Mouse (Mus musculus) bone marrow macrophage, adult 2 months (primary cell): ENCODE data around the gene Tpmt. TPM values are rescaled to one million over a fixed set of nuclear protein-coding genes. Genes with fewer than 3 reads are reported as not detected.

ENCODE experiments used
- H3K27ac ChIP-seq: 2 replicates; pipeline ENCODE4 v1.5.1; 2012; ENCODE audit warnings: low read depth, low read length; ENCODE audit not compliant: insufficient read depth
- H3K4me1 ChIP-seq: 2 replicates; pipeline ENCODE4 v1.6.1; 2012; ENCODE audit warnings: low read length; ENCODE audit not compliant: control insufficient read depth, insufficient read depth
- H3K4me3 ChIP-seq: 2 replicates; pipeline ENCODE4 v1.5.1; 2012; ENCODE audit warnings: mild to moderate bottlenecking, low read length, moderate library complexity; ENCODE audit not compliant: insufficient read depth
- CTCF ChIP-seq: IDR thresholded peaks from 2 replicates; pipeline ENCODE4 v1.5.1; 2012; ENCODE audit warnings: low read depth, mild to moderate bottlenecking, low read length, moderate library complexity
- POLR2A ChIP-seq: IDR thresholded peaks from 2 replicates; pipeline ENCODE4 v1.6.1; 2012; ENCODE audit warnings: mild to moderate bottlenecking, low read depth, low read length, borderline replicate concordance
- polyA plus RNA-seq: library from polyadenylated mRNA; stranded (reverse); fragments of >200 nt; gene quantifications from 2 replicates; pipeline ENCODE4 v1.2.4, GENCODE M21; 2012; ENCODE audit not compliant: missing spikeins, insufficient read depth, insufficient read length

Tpmt gene
- polyA plus RNA-seq, 1 experiment, result 6.2 TPM

DNA sequence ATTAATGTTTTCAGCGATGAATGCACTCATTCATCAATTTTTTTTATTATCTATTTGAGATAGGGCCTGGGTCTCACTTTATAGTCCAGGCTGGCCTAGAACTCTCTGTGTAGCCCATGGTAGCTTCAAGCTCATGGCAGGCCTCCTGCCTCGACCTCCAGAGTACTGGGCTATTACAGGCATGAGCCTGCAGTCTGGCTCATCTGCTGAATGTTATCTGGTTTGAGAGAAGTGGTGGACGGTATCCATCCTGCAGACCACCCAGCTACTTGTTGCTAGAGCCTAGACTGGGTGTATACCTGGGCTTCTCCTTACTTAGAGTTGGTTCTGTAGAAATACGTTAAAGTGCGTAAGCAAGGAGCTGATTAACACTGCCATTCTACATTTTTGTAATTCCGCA lies 22.5 kb upstream of the Tpmt start:
- TF ChIP-seq POLR2A, result no peak
- TF ChIP-seq CTCF, result no peak
- Histone ChIP-seq H3K4me3 (no peak overlapping the region), H3K27ac (no peak overlapping the region), H3K4me1 (no peaks in the 10 kb centered on the region)

DNA sequence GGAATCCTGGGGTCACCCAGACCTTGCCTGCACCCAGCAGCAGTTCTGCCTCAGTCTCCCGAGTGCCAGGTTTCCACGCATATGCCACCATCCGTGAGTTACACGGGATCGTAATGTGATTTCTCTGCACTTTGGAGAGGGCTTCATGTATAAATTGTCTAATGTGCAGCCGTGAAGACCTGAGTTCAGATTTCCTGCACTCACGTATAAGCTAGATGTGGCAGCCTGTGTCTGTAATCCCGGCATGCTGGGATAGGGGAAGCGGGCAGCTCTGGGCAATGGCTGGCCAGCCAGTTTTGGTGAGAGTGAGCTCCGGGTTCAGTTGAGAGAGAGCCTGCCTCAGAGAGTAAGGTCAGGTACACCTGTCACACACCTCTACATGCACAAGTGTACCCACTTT lies 22.0 kb upstream of the Tpmt start:
- no peak overlapping the region for H3K4me3 ChIP-seq
- H3K27ac ChIP-seq, result no peak overlapping the region
- H3K4me1 ChIP-seq, result no peaks in the 10 kb centered on the region
- TF ChIP-seq CTCF (no peak), POLR2A (no peak)

DNA sequence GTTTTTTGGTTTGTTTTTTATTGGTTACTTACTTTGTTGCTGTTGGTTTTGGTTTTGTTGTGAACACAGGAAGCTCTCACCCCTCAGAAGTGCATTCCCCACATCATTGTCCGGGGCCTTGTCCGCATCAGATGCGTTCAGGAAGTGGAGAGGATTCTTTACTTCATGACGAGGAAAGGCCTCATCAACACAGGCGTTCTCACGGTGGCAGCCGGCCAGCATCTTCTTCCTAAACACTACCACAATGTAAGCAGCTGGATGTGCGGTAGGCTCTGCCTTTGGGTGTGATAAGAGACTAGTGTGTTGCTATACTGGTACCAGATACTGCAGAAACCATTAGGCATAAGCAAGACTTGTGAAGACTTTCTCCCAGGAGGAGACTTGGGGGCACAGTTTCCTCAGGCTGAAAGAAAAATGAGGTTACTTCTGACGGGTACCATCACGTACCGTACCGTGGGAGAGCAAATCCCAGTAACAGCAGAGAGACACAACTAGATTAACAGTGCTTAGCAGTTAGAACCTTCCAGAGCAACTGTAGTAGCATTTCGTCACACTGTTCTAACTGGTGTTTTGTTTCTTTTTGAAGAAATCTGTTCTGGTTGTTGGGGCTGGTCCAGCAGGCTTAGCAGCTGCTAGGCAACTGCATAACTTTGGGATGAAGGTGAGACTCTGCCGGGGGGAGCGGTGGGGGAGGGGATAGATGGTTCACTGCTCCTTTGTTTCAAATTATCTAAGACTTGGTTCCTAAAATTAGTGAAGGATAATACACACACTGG lies 19.6 kb upstream of the Tpmt start:
- Histone ChIP-seq H3K4me3 (no peak overlapping the region), H3K4me1 (no peaks in the 10 kb centered on the region), H3K27ac (no peak overlapping the region)
- TF ChIP-seq POLR2A (no peak), CTCF (no peak)

DNA sequence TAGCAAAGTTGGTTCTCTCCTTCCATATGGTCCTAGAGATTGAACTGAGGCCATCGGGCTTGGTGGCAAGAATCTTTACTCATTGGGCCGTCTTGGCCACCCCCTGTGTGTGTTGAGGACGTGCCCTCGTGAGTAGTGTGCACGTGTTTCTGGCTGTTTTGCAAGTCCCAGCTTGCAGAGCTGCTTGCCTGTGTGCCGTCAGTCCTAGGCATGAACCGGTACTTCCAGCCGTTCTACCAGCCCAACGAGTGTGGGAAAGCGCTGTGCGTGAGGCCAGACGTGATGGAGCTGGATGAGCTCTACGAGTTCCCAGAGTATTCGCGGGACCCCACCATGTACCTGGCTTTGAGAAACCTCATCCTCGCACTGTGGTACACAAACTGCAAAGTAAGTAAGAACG lies 18.2 kb upstream of the Tpmt start:
- Histone ChIP-seq H3K4me3 (no peak overlapping the region), H3K4me1 (no peaks in the 10 kb centered on the region), H3K27ac (no peak overlapping the region)
- no peak for TF ChIP-seq CTCF
- no peak for TF ChIP-seq POLR2A

DNA sequence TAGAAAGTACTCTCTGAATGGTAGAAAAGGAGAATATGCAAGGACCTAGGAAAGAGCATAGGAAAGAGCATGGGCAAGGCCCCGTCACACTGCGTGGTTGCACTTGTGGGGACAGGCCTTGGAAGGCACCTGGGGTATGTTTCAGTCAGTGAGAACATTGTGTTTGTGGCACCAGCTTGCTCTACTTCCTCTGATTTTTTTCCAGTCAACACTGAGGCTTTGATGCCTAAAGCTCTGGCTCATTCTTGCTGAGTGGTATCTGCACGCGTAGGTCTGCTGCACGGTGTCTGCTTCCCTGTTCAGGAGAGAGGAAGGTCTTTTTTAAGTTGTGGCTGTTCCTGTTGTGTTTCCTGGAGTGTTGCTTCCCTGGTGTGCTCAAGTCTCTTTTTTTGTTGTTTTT lies 12.2 kb upstream of the Tpmt start:
- no peak overlapping the region for H3K27ac ChIP-seq
- peaks cover 11% of the 10 kb centered on the region for H3K4me1 ChIP-seq
- no peak overlapping the region for H3K4me3 ChIP-seq
- no peak for TF ChIP-seq CTCF
- TF ChIP-seq POLR2A, result no peak

DNA sequence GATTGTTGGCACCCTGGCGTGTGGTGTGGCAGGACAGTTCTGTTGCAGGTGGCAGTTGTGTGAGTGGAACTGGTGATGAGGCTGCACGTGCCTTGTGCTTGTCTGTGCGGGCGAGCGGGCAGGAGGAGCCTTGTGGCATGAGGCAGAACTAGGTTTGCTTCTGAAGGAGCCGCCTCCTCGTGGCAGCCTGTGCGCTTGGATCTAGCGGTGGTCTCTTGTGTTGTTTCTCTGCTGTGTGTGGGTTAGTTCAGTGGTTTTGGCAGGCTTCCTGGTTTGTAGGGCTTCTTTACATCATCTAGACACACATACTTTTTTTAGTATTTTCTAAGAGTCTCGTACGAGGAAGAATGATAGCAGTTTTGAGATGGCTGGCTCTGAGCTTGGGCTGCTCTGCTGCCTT lies 11.6 kb upstream of the Tpmt start:
- H3K4me3 ChIP-seq, result no peak overlapping the region
- no peak overlapping the region for H3K27ac ChIP-seq
- H3K4me1 ChIP-seq, result peaks cover 11% of the 10 kb centered on the region
- no peak for TF ChIP-seq POLR2A
- TF ChIP-seq CTCF, result no peak

DNA sequence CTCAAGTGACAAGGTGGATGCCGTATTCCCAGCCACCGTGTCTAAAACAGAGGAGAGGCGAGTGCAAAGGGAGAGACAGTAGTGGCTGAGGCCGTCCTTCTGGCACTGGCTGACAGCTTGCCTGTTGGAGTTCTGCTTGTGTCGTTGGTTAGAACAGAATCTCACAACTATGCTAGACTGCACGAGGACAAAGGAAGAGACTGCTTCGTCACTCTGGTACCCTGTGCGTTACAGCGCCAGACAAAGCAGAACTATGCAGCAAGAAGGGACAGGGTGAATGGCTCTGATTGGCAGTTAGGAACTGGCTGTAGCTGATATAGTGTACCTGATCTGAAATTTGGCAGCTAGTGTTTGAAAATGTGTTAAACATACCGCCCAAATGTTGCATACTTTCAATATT lies 9.4 kb upstream of the Tpmt start:
- Histone ChIP-seq H3K4me3 (no peak overlapping the region), H3K27ac (no peak overlapping the region), H3K4me1 (peaks cover 11% of the 10 kb centered on the region)
- TF ChIP-seq POLR2A (no peak), CTCF (no peak)

DNA sequence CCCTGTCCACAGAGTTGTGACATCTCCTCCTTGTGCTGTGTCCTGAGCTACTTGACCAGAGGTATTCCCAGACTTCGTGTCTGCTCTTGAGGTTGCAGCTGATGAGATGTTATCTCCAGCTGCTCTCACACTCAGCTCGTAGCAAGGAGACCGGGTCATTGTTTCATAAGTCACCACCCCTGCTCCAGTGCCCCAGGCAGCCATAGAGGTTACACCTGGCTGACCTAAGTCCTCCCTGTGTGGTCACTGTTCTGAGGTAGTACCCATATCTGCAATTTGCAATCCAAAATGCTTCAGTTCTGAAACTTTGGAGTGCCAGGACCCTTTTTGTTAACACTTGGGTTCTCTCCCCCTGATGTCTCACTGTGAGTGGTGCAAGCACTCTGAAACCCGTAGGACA lies 5.5 kb upstream of the Tpmt start:
- Histone ChIP-seq H3K27ac (no peak overlapping the region), H3K4me3 (no peak overlapping the region), H3K4me1 (peaks cover 2% of the 10 kb centered on the region; the same call in 1 of the 2 replicates)
- TF ChIP-seq CTCF (no peak), POLR2A (no peak)

DNA sequence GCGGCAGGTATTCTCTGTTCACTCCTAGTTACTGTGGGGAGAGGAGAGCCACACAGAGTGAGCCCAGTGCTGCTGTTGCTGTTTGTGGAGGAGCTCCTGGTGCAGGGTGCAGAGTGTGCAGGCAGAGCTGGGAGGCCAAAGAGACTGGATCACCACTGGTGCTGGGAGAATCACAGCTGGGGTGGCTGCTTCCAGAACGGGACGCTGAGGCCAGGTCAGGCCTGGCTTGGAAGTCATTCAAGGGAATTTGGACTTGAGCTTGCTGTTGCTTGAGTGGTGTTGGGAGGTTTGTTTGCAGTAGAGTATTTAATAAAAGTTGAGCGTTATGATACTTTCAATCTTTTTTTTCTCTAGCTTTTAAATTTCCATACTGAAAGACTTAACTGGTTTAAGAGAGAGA lies 3.5 kb upstream of the Tpmt start:
- no peak for TF ChIP-seq POLR2A
- no peak for TF ChIP-seq CTCF
- Histone ChIP-seq H3K4me1 (peaks cover 8% of the 10 kb centered on the region), H3K4me3 (no peak overlapping the region), H3K27ac (no peak overlapping the region)

DNA sequence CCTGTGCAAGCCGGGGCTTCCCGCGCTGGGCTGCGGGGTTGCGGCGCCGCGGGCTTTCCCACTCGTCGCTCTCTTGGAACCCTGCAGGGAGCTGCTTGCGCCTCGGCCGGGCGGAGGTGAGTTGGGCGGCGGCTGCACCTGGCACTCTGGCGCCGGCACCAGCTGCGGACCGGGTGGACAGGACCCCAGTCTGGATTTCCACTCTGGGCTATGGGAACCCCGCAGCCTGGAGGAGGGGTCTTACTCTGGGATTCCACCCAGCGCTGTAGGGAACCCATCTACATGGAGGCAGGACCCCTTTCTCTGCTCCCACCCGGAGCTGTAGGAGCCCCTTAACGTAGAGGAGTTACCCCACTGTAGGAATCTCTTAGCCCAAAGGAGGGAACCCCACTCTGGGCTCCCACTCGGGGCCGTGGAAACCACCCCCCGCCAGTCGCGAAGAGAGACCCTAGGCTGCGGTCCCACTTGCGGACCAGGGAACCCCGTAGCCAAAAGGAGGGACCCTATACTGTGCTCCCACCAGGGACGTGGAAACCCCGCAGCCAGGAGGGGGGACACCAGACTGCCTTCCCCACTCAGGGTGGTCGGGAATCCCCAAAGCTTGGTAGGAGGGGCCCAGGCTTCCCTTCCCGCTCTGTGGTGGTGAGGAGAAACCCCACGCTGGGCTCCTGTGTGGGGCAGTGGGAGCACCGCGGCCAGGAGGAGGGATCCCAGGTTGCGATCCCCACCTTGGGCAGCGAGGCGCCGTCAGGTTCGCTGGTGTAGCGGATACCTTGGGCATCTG lies 512 bp downstream of the Tpmt start:
- Histone ChIP-seq H3K4me3 (peak overlapping the region; percentile 100), H3K27ac (no peak overlapping the region), H3K4me1 (peaks cover 10% of the 10 kb centered on the region)
- TF ChIP-seq POLR2A (no peak), CTCF (no peak)
